31 mouse cellular contexts compared by ENCODE assay signal in the genomic region with DNA sequence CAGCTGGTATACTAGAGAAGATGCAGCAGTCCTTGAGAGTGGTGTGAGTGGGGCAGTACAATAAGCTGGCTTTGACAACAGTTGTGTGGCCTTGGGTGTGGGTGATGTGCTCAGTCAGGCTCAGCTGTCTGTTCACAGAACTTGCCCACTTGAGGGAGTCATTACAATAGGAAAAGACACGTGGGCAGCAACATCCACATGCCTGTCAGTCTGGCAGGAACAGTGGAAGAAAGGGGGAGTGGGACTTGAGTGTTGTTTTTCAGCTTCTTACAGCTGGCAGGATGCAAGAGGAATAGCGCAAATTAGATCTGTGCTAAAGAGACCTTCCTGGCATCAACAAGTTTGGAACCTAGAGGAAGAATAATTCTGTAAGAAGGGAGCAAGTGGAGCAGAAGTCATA.
A peak's percentile ranks its signal among the peaks of the same experiment; 100 is the strongest.
DNase-seq lines count a peak whose midpoint lies in the region; ATAC-seq and TF ChIP-seq lines count a peak whose summit lies in the region.
"Had no signal": no experiment of that assay in that cellular context is flagged by ENCODE, and none has a peak within 500 bp of the region (broad histone marks: within the 10 kb centered on the region; RNA-seq: fewer than 3 reads in every experiment).

No protein-coding gene starts in this region.

- TF ChIP-seq POLR2A in myocyte (IDR thresholded peaks at IDR 0.05; ENCODE audit: insufficient read length, low read depth): no peak

- ATAC-seq in frontal cortex, adult (ENCODE audit: low TSS enrichment): peak; percentile 20; the same call in 1 of the 2 replicates
- ATAC-seq: activated CD4-positive, CD25-positive, alpha-beta regulatory T cell, adult 4 months; inflammation-experienced regulatory T-cells, adult 6 months; midbrain, embryonic 15.5 days had no signal

- no peak overlapping the region for H3K4me2 ChIP-seq in myocyte (ENCODE audit: low read depth)
- H3K4me2 ChIP-seq: embryonic facial prominence, embryonic 15.5 days; forebrain, embryonic 12.5 days; heart, embryonic 11.5 days; hindbrain, embryonic 14.5 days; limb, embryonic 12.5 days; liver, embryonic 15.5 days; midbrain, embryonic 15.5 days; neural tube, embryonic 12.5 days; stomach, embryonic 15.5 days had no signal

- no peaks in the 10 kb centered on the region for H3K27me3 ChIP-seq in myocyte (ENCODE audit: control insufficient read depth, insufficient read depth, insufficient read length)
- H3K27me3 ChIP-seq: embryonic facial prominence, embryonic 15.5 days; forebrain, embryonic 12.5 days; limb, embryonic 12.5 days; liver, embryonic 15.5 days; midbrain, embryonic 15.5 days; neural tube, embryonic 12.5 days; stomach, embryonic 15.5 days had no signal

- no peaks in the 10 kb centered on the region for H3K36me3 ChIP-seq in myocyte (ENCODE audit: control insufficient read depth, insufficient read depth)
- H3K36me3 ChIP-seq: embryonic facial prominence, embryonic 10.5 days; embryonic facial prominence, embryonic 15.5 days; forebrain, embryonic 12.5 days; limb, embryonic 12.5 days; liver, embryonic 15.5 days; midbrain, embryonic 10.5 days; midbrain, embryonic 15.5 days; neural tube, embryonic 12.5 days; stomach, embryonic 15.5 days had no signal

- H3K79me2 ChIP-seq in myocyte (ENCODE audit: control insufficient read depth, insufficient read depth): no peaks in the 10 kb centered on the region

- no peak overlapping the region for H3K4me3 ChIP-seq in myocyte
- H3K4me3 ChIP-seq: embryonic facial prominence, embryonic 10.5 days; embryonic facial prominence, embryonic 15.5 days; forebrain, embryonic 12.5 days; left cerebral cortex, adult 2 months; limb, embryonic 12.5 days; liver, embryonic 15.5 days; midbrain, embryonic 10.5 days; midbrain, embryonic 15.5 days; neural tube, embryonic 12.5 days; stomach, embryonic 15.5 days had no signal

- H3ac ChIP-seq in myocyte (ENCODE audit: control insufficient read depth, insufficient read length): no peak overlapping the region

- DNase-seq in frontal cortex, postnatal 10 days (ENCODE audit: low spot score in 2 of 2): no peak
- DNase-seq in layer of hippocampus, adult 9-11 months: peak; percentile 21
- no peak for DNase-seq in layer of hippocampus, adult 11-12 months (ENCODE audit: low spot score)
- peak; percentile 12 for DNase-seq in right cerebral cortex, adult 18-20 months
- DNase-seq in right cerebral cortex, postnatal 4 days: no peak
- DNase-seq in cerebellum, adult 9-10 months: no peak
- DNase-seq: B cell, adult 2 months; cerebellum, adult 2 months; cerebellum, postnatal 25 days; gastrocnemius, postnatal 25 days; heart, adult 11 months; heart, postnatal 4 days; kidney, adult 11 months; kidney, postnatal 14 days; right cerebral cortex, postnatal 14 days had no signal

TF ChIP-seq in myocyte, 11 proteins besides CTCF, POLR2A, EP300 and RAD21:
- no peak for TF ChIP-seq POLR2AphosphoS2 (IDR thresholded peaks at IDR 0.05; ENCODE audit: insufficient read length, low read depth)
- TF ChIP-seq MYOD1 (IDR thresholded peaks at IDR 0.05; ENCODE audit: control insufficient read depth in 1 of 3, insufficient read length in 2 of 3, low read depth in 2 of 3): peak in 2 of 3 experiments; percentile 12 to 28
- no peak for TF ChIP-seq TCF3 (IDR thresholded peaks at IDR 0.05; ENCODE audit: insufficient read length, low read depth)
TF ChIP-seq in myocyte: peak in this region for 1.

Comparison
In these comparisons a context has a peak if more than half of its experiments do, and no peak if none do; other contexts are left out.
1. DNase-seq: peak in layer of hippocampus, adult 9-11 months (single experiment) and right cerebral cortex, adult 18-20 months (single experiment); none in frontal cortex, postnatal 10 days (0 of 2), layer of hippocampus, adult 11-12 months (single experiment), right cerebral cortex, postnatal 4 days (single experiment) and cerebellum, adult 9-10 months (single experiment).